Mouse (Mus musculus) neural tube, embryonic 15.5 days (tissue): ENCODE results near the gene Nrxn2. TPM values are rescaled to one million over a fixed set of nuclear protein-coding genes. Genes with fewer than 3 reads are reported as not detected.

Experiments
- microRNA-seq: library from miRNA; unstranded; fragments of <30 nt; microRNA quantifications from one replicate; pipeline ENCODE4, GENCODE M21; 2017
- polyA plus RNA-seq: library from polyadenylated mRNA; unstranded; fragments of >200 nt; fragmentation: Nextera tagmentation; extraction: Ambion mirVana; gene quantifications from 2 replicates; pipeline ENCODE4 v1.2.1, GENCODE M21; 2015

Gene Nrxn2
- polyA plus RNA-seq, 1 experiment from 2014 or later, result 45.7 TPM

Small RNA genes within 50 kb of the gene (microRNA-seq; reads per million reads assigned to microRNA genes)
- not detected for gene Gm26460

Other genes starting within 250 kb of the Nrxn2 start
- gene Majin, start 234.3 kb upstream of the Nrxn2 start, polyA plus RNA-seq, result not detected in 2 replicates
- gene Gpha2, start 192.4 kb upstream of the Nrxn2 start, polyA plus RNA-seq, result 0.75 TPM in 1 of 2 replicates, not detected in the other
- gene Ppp2r5b, start 182.9 kb upstream of the Nrxn2 start, polyA plus RNA-seq, result 127 and 156 TPM in 2 replicates
- gene Atg2a, start 177.1 kb upstream of the Nrxn2 start, polyA plus RNA-seq, result 12.5 and 12.9 TPM in 2 replicates
- 80.6 and 87.7 TPM in 2 replicates for gene Ehd1, start 142.0 kb upstream of the Nrxn2 start, polyA plus RNA-seq
- 0.33 and 0.36 TPM in 2 replicates for gene Cdc42bpg, start 112.3 kb upstream of the Nrxn2 start, polyA plus RNA-seq
- 71.4 and 71.6 TPM in 2 replicates for gene Men1, start 83.8 kb upstream of the Nrxn2 start, polyA plus RNA-seq
- 21.9 and 22.2 TPM in 2 replicates for gene Map4k2, start 77.6 kb upstream of the Nrxn2 start, polyA plus RNA-seq
- gene Sf1, start 55.0 kb upstream of the Nrxn2 start, polyA plus RNA-seq, result 88.7 and 104 TPM in 2 replicates
- 7.5 and 12.0 TPM in 2 replicates for gene Pygm, start 34.3 kb upstream of the Nrxn2 start, polyA plus RNA-seq
- 197 and 217 TPM in 2 replicates for gene Rasgrp2, start 19.4 kb upstream of the Nrxn2 start, polyA plus RNA-seq
- gene Slc22a12, start 124.3 kb downstream of the Nrxn2 start, polyA plus RNA-seq, result 0.14 TPM in 1 of 2 replicates, not detected in the other